14 mouse cellular contexts compared by ENCODE assay signal in the genomic region with DNA sequence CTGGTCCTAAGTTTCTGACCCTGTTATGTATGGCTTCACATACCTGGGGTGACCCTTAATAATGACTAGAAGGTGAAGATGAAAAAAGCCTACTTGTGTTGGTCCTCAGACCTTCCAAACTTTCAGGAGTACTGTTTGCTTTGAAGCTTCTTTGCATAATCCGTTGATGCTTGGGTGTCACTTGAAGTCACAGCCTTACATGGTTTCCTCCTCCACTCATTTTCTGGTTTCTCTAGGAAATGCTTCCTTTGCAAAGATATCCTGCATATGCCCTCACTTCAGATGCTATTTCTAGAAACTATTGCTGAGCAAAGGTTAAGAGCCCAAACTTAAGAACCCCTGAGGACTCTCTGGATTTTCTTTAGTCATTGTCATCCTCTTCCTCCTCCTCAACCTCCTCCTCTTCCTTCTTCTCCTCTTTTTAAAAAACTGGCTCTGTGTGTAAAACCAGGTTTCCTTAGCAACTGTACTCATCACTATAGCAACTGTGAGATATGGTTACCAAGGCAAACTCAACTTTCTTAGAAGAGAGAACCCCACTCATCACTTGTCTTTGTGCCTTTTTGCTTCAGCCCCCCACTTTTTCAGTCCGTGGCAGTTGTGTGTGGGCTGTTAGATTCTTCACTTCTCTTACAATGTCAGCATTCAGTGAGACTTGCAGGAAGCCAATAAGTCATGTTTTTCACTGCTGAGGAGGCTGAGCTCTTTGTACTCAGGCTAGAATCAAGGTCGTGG. TPM values are rescaled to one million over a fixed set of nuclear protein-coding genes. Genes with fewer than 3 reads are reported as not detected.
DNase-seq lines count a peak whose midpoint lies in the region.
"Had no signal": no experiment of that assay in that cellular context is flagged by ENCODE, and none has a peak within 500 bp of the region (broad histone marks: within the 10 kb centered on the region; RNA-seq: fewer than 3 reads in every experiment).

No protein-coding gene starts in this region.

- DNase-seq in layer of hippocampus, adult 11-12 months (ENCODE audit: low spot score) = peak; percentile 3
- no peak for DNase-seq in layer of hippocampus, postnatal 25 days (ENCODE audit: extremely low spot score in 1 of 2, low spot score in 1 of 2)
- DNase-seq in right cerebral cortex, adult 18-20 months = peak; percentile 73
- DNase-seq in right cerebral cortex, postnatal 14 days = no peak
- DNase-seq in left cerebral cortex, adult 9 months (ENCODE audit: low spot score in 2 of 2) = peak; percentile 57 to 82
- peak; percentile 85 for DNase-seq in telencephalon, adult 2 months (ENCODE audit: low read depth, low spot score)
- no peak for DNase-seq in kidney, adult 8-10 months
- DNase-seq in adrenal gland, postnatal 14 days = no peak
- DNase-seq: cerebellum, adult 2 months; heart, adult 11 months; heart, postnatal 36 days; lung, adult 18-20 months; lung, postnatal 14 days had no signal

RNA-seq across cellular contexts. Expression of a gene that starts 59.2 kb away (rescaled TPM):
- 1 to 10 TPM; 1.0 to 1.2 TPM for total RNA-seq in layer of hippocampus, postnatal 25 days (2021)
- 3.1 and 5.0 TPM in 2 replicates for total RNA-seq in adrenal gland, postnatal 14 days (2021)
- total RNA-seq: G1E had no signal

Comparison
In these comparisons a context has a peak if more than half of its experiments do, and no peak if none do; other contexts are left out.
1. DNase-seq: peak in layer of hippocampus, adult 11-12 months (single experiment), right cerebral cortex, adult 18-20 months (single experiment), left cerebral cortex, adult 9 months (2 of 2) and telencephalon, adult 2 months (single experiment); none in layer of hippocampus, postnatal 25 days (0 of 2), right cerebral cortex, postnatal 14 days (single experiment), kidney, adult 8-10 months (0 of 2) and adrenal gland, postnatal 14 days (single experiment).